Mouse (Mus musculus) ZHBTc4 (cell line): ENCODE measurements at regions not wholly inside any gene's neighbourhood (a gene's known extent, or its start where the extent isn't known, plus 50 kb on each side); places are given as distances from the start of the nearest gene placed in this dataset.

Experiments used
- DNase-seq: peaks from one replicate; pipeline ENCODE4 v3.0.0-alpha.2; 2011; ENCODE audit warnings: low read depth, low spot score

DNA sequence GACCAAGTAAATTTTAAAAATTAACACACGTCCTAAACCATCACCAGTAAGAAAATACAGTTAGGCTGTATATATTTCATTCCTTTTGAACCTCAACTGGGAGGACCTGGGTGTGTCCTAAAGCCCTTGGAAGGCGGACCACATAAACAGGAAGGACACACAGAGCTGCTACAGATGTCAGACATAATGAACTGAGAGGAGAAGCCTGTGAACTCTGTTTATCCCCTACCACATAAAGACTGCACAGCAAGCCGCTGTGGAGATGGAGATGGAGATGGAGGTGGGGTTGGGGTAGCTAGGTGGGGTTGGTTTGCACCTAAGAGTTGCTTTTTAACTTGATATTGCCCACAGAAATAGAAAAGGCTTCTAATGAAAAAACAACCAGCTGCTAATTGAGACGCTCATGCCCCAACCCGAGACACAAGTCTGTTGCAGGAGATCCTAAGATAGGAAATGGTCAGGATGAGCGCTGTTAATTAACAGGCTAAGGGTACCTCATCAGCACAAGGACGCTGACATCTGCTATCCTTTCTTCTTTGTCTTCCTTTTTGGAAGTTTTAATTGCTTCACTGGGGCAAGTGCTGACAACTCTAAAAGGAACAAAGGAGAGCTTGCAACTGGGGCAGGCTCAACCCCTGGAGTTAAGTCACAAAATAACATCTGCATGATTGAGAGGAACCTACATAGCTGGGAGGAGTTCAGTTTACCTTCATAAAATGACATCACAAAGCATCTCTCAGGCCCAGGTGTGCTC lies 119.3 kb upstream of the Lyplal1 start:
- DNase-seq: peak; percentile 35

GRCm38 (mm10) chr1:186234536-186234935 lies 117.4 kb upstream of the Lyplal1 start:
- peak; percentile 33 for DNase-seq

- no peak for DNase-seq
Measured at GRCm38 (mm10) chr1:186230476-186230875, 113.4 kb upstream of the Lyplal1 start.

DNA sequence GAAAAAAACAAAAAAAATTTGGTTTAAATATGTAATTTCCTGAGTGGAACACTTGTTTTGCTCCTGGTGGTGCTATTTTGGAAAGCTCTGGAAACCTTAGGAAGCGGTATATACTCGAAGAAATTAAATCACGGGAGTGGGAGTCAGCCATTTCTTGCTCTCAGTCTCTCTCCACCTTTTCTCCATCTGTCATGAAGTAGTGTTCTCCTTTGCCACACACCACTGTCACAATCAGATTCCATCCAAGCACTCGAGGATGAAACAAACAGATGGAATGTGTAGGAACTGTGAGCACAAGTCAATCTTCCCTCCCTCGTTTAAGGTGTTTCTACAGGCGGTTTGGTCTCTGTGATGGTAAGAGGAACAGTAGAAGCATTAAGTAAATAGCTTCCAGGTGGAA lies 112.7 kb upstream of the Lyplal1 start:
- DNase-seq: no peak

DNA sequence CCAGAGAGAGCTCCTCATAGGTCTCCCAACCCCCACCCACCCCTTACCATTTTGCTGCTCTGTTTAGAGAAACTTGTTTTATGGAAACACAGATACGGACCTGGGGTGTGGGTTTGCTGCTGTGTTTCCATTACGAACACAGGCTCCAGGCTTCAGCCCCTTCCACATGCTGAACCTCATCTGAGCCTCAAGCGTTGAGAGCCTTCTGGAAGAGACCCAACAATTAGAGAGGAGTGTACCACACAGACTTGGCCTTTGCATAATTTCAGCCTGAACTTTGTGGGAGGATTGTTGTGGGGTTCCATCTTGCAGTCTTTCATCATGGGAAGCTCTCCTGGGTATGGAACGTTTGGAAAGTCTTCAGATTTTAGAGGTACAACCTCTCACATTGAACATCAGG lies 111.3 kb upstream of the Lyplal1 start:
- DNase-seq: no peak

- no peak for DNase-seq
Measured at GRCm38 (mm10) chr1:186224231-186224630, 107.1 kb upstream of the Lyplal1 start.

DNA sequence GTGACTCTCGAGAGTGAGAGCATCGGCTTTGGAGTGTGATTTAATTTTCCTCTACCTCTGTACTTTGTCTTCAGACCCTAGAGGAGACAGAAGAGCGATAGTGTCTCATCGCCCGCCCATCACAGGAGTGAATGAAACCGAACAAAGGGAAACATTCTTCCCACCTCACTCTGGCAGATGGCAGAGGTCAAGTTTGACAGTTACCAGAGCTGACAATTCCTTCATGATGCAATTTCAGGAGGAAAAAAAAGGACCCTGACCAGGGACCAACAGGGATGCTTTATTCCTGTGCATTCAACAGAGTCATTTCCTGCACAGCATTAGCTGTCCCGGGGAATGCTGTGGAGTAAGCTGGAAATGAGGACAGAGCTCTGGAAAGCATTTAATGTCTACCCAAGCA lies 106.3 kb upstream of the Lyplal1 start:
- peak; percentile 65 for DNase-seq

- DNase-seq: no peak
Measured at GRCm38 (mm10) chr1:186218995-186219394, 101.9 kb upstream of the Lyplal1 start.

GRCm38 (mm10) chr1:186217198-186217597 lies 100.1 kb upstream of the Lyplal1 start:
- DNase-seq: no peak

GRCm38 (mm10) chr1:186204151-186204550 lies 87.0 kb upstream of the Lyplal1 start:
- DNase-seq: no peak

DNA sequence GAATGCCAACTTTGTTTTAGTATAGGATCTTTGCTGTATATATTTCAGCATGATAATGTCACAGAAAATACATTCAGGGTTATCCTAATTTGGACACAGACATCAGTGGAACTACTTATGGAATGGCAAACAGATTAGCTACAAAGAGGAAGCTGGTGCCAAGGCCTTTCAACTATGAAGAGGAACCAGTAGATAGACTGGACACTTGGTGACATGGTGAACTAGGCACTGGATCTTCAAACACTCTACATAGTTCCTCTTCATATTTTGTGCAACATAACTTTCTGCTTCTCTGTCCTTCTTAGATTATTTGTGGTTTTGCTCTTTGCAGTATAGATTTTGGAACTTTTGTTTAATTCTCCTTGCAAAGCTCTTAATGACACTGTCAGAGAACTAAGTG lies 85.4 kb upstream of the Lyplal1 start:
- DNase-seq: no peak

DNA sequence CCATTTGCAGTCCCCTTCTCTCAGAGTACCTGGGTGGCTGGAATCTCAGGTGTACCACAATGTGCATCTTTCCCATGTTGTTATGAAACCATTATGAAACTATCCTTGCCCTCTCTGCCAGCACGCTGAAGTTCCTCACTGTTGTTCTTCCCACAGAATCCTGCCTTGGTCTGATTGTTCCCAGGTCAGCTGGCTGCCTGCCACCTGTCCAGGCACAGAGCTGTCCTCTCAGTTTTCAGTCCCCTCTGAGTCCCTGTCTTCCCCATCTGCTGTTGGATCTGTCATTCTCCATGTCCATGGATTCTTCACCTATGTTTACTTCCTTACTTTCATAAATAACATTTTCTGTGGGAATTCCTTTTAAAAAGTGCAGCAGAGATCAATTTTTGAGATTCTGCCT lies 81.3 kb upstream of the Lyplal1 start:
- no peak for DNase-seq

- DNase-seq: no peak
Measured at GRCm38 (mm10) chr1:186197057-186197456, 79.9 kb upstream of the Lyplal1 start.

GRCm38 (mm10) chr1:186189390-186189789 lies 72.3 kb upstream of the Lyplal1 start:
- DNase-seq: no peak

DNA sequence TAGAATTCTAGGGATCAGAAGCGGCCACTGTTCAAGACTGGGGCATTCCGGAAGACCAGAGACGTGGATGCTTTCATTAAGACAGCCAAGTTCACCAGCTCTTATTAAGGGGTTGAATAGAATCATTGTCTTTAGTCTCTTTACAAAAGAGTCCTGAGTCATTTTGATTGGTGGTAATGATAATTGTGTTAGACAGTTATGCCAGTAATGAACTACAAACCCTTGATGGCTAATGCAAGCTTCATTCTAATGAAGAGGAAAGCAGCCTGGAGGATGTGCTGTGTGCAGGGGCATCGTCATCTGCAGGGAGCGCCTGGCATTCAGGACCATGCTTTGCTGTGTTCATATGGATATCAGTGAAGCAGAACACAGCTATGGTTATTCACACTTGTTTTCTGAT lies 70.3 kb upstream of the Lyplal1 start:
- DNase-seq: no peak

GRCm38 (mm10) chr1:186183204-186183651 lies 66.1 kb upstream of the Lyplal1 start:
- no peak for DNase-seq

DNA sequence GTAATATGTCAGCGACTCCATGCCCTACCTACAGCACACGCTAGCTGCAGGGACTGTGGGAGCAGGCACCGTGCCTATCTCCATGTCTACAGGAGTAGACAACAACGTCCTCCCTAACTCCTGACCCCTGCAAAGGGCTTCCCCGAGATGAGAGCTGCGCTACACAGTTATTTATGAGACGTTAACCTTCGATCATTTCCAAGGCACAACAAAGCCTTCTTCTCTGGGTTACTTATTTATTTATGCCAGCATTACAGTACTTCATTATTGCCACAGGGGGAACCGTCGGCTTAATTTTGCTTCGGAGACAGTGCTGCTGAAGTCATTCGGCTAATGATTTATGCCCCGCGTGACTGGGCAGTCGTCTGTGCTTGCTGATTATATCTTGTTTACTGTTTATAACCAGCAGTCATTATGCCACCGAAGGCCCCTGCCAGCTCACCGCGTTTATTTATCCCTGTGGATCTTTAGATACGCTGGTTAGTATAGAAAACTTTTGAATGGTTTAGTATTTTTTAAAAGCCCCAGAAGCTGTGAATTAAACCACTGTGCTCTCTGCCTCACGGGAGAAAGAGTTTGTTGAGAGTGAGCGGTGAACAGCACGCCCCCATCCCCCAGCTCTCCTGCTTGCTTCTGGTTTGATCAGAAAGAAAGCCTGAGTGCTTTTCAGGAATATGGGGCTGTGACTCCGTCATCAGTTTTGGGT lies 65.5 kb upstream of the Lyplal1 start:
- peak; percentile 55 for DNase-seq

GRCm38 (mm10) chr1:186177019-186177418 lies 59.9 kb upstream of the Lyplal1 start:
- DNase-seq: no peak

DNA sequence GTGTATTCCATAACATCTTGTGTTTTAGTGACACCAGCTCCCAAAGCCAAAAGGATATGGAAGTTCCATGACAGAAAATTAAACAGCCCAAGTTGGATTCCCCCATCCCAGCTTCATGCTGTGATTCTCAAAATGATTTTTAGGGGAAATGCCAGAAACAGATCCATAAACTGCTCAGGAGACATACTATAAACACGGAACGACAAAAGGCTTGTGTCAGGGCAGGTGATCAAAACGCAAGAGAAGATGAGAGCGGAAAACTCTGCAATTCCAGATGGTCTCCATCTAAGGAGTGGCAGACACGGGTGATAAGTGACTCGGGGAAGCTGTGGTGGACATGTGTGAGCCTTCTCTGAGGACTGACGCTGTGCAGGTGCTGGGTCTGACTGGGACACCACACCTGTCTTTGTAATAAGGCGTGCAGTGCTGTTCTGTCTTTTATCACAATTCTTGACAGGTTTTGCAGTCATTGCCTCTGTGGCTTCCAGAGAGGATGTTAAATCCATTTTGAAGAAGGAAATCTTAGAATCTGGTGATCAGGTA lies 56.4 kb upstream of the Lyplal1 start:
- DNase-seq: no peak

- no peak for DNase-seq
Measured at GRCm38 (mm10) chr1:186171691-186172090, 54.6 kb upstream of the Lyplal1 start.
